Mouse (Mus musculus) right cerebral cortex, postnatal 36 days (tissue): ENCODE data around the gene Palm3.
"Not testable (repeated sequence)": the region's sequence is repeated elsewhere in the genome, so short reads cannot be mapped to it uniquely, and the experiment has no call there.

Experiments
- DNase-seq, 2 experiments: peaks; one replicate each; pipeline ENCODE4 v3.0.0; 2022; ENCODE audit warnings: low spot score in 2 of 2, mixed read lengths in 1 of 2

Palm3 gene

DNA sequence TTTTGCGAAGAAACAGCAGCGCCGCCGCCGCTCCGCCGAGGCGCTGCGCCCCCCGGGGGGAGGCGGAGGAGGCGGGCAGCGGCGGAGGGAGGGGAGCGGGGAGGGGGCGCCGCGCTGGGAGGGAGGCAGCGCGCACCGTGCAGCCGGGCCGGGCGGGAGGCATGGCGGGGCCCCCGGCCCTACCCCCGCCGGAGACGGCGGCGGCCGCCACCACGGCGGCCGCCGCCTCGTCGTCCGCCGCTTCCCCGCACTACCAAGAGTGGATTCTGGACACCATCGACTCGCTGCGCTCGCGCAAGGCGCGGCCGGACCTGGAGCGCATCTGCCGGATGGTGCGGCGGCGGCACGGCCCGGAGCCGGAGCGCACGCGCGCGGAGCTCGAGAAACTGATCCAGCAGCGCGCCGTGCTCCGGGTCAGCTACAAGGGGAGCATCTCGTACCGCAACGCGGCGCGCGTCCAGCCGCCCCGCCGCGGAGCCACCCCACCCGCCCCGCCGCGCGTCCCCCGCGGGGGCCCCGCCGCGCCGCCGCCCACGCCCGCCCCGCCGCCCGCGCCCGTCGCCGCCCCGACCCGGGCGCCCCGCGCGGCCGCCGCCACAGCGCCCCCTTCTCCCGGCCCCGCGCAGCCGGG is 23.6 kb upstream of the Palm3 start, which contains the start of gene Samd1:
TSS of gene Samd1 (plus strand) at position 162 of the 631 bp plus-strand sequence.
- no peak for DNase-seq

GRCm38 (mm10) chr8:83998231-83999056 is 22.8 kb upstream of the Palm3 start:
- DNase-seq: no peak

- no peak for DNase-seq
These were observed 22.1 kb upstream of the Palm3 start for GRCm38 (mm10) chr8:83999057-83999705.

DNA sequence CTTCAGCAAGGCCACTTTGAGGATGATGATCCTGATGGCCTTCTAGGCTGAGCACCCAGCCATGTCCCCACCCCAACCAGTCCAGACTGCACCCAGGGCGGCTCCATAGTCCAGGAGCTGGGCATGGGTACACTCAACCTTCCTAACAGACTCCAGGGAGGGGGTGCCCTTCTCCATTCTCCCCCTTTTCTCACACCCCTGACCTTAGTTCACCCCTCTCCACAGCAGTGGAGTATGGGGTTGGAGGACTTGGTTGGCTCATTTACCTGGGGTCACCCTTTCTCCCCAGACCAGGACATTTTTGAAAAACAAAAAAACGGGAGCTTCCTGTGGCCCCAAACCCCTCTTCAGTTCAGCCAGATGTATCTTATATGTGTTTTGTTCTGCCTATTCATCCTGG is 21.4 kb upstream of the Palm3 start:
- DNase-seq: no peak

DNA sequence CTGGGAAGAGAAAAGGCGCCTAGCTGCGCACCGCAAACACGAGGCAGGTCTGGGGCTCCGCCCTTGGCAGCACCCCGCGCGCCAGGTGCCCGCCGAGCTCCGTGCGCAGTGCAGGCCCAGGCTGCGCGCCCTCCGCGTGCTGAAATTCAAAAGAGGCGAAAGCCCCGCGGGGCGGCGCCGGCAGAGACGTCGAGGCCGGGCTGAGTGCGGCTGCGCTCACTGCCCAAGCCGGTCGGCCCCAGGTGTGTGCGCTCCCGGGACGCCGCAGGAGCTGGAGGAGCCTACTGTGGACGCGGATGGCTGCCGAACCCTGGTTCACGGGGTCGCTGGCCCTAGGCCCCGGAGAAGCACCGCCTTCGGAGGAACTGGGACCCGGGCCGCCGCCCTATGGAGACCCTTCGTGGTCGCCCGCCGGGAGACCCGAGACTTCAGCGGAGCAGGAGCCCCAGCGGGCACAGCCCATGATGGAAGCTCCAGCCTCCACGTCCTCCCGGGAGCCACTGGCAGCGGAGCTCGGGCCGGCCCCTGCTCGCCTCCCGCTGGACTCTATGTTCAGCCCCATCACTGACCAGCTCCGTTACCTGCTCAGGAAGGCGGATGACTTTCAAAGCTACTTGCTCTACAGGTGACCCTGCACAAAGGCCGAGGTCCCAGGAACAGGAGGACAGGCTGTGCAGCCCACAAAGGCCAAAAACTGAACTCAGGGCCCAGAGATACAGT is 19.8 kb upstream of the Palm3 start, which contains the start of gene 1700067K01Rik:
TSS of gene 1700067K01Rik (plus strand) at position 222 of the 720 bp plus-strand sequence.
- no peak for DNase-seq

DNA sequence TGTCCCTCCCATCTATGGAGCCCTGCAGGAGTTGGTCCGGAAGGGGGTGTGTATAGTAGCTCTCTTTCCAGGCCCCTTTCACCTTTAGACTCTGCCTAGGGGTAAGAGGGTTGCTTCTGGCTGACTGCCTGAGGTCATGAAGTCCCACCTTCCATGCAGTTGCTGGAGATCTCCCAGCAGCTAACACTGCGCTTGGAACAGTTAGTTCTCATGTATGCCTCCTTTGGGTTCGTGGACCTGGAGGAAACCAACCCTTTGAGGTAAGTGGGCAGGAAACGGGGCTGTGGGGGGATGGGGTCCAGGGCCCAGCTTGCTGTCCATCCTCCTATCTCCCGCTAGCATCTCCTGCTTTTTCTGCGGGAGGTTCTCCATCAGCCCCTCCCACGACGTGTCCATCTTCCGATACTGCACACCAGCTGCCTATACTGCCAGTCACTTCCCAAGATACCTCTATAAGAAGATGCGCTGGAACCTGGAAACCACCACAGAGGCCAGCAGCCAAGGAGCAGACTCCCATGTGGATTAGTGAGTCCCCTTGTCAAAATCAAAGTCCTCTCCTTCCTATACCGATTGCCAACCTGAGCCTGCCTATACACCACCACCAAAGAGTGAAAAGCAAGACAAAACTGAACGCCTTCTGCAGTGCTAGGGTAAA is 18.2 kb upstream of the Palm3 start:
- no peak for DNase-seq

- DNase-seq: no peak
These were observed 17.5 kb upstream of the Palm3 start for GRCm38 (mm10) chr8:84003612-84004246.

GRCm38 (mm10) chr8:84004533-84005201 is 16.6 kb upstream of the Palm3 start:
- peak; percentile 87 to 91 for DNase-seq

GRCm38 (mm10) chr8:84005502-84005901 is 15.8 kb upstream of the Palm3 start:
- not testable (repeated sequence) for DNase-seq

DNA sequence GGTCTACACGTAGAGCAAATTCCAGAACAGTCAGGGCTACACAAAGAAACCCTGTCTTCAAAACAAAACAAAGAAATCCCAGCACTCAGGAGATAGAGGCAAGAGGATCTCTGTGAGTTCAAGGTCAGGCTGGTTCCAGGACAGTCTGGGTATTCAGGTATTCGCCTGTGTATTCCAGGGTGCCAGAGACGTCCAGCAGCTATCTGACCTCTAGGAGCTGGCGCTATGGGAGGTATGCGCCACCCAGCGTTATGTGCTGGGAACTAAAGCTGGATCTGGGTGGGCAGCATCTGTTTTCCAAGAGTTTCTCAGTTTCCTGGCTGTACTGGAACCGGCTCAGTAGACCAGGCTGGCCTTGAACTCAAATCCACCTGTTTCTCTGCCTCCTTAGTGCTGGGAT is 12.9 kb upstream of the Palm3 start:
- no peak for DNase-seq

DNA sequence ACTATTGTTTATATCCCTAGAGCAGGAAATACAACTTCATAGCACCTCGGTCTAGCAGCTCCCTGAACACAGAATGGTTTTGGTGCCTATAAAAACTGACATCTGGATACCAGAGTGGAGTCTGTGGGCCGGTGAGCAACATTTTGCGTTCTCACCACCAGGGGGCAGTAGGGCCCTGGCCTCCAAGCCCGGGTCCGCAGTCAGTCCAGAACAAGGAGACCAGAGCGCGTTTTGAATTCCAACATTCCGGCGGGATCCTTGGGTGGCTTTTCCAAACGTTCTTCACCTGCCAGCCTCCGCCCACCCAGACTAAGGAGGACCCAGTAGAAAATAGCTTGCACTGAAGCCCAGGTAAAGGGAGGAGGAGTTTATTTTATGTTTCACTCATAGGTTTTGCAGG is 11.4 kb upstream of the Palm3 start:
- DNase-seq: peak; percentile 72 to 76

GRCm38 (mm10) chr8:84010625-84011611 is 10.4 kb upstream of the Palm3 start:
- peak in 1 of 2 experiments; percentile 46 for DNase-seq

- DNase-seq: no peak
These were observed 9.4 kb upstream of the Palm3 start, which contains the start of gene 2210011C24Rik for GRCm38 (mm10) chr8:84011705-84012498. 2210011C24Rik (minus strand) TSS chr8:84012171.

GRCm38 (mm10) chr8:84012499-84013165 is 8.6 kb upstream of the Palm3 start:
- no peak for DNase-seq

- DNase-seq: no peak
These were observed 5.4 kb upstream of the Palm3 start for GRCm38 (mm10) chr8:84015833-84016232.

DNA sequence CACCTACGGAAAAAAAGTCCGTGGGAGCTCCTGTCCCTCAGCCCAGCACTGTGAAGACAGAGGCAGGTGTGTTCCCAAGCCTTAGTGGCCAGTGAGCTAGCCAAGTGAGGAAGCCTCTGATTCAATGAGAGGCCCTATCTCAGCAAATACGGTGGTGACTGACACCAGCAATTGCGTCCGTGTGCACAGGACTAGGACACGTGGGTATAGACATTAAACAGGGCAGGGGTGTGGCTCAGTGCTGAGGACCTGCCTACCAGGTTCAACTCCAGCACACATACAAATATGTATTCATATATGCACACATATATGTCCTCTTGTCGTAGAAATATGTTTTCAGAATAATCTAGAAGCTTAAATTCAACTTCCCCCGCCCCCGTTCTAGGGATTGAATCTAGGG is 1.5 kb upstream of the Palm3 start:
- DNase-seq: no peak

DNA sequence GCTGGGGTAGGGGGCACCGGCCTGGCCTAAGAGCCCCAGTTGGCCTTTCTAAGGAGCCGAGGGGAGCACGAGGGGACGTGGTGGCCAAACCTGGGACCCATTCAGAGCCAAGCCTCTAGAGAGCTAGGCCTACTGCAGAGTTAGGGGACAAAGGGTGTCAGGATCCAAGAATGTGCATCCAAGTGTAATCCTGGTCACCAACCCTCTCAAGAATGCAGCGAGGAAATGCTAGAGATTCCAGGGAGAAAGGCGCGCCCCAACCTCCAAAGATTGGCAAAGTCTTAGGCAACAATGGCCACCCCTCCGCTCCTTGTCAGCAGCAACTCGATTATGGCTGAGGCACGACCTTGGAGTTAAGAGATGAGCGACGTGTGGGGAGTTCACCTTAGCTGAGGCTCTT is 298 bp downstream of the Palm3 start:
- no peak for DNase-seq

- DNase-seq: no peak
These were observed 1.8 kb downstream of the Palm3 start for GRCm38 (mm10) chr8:84023085-84023484.
